Mouse (Mus musculus): ENCODE data around the gene Ugt2b1.
"Not testable (repeated sequence)": the region's sequence is repeated elsewhere in the genome, so short reads cannot be mapped to it uniquely, and the experiment has no call there.

The Ugt2b1 gene

GRCm38 (mm10) chr5:86926426-86926825 lies at the start of gene Ugt2b1:
Ugt2b1 (minus strand) TSS chr5:86926530.
- no peak for DNase-seq (ENCODE audit: low spot score in 2 of 2)

GRCm38 (mm10) chr5:86967271-86967670 lies 40.9 kb upstream of the Ugt2b1 start:
- DNase-seq (ENCODE audit: low spot score in 2 of 2): not testable (repeated sequence)

GRCm38 (mm10) chr5:86962849-86963248 lies 36.5 kb upstream of the Ugt2b1 start:
- DNase-seq (ENCODE audit: low spot score in 2 of 2): not testable (repeated sequence)

- no peak for DNase-seq (ENCODE audit: low spot score in 2 of 2)
Measured at GRCm38 (mm10) chr5:86961587-86962358, 35.4 kb upstream of the Ugt2b1 start.

GRCm38 (mm10) chr5:86960504-86960903 lies 34.2 kb upstream of the Ugt2b1 start:
- DNase-seq (ENCODE audit: low spot score in 2 of 2): no peak

- DNase-seq (ENCODE audit: low spot score in 2 of 2): no peak
Measured at GRCm38 (mm10) chr5:86942111-86942510, 15.8 kb upstream of the Ugt2b1 start.

- DNase-seq (ENCODE audit: low spot score in 2 of 2): no peak
Measured at GRCm38 (mm10) chr5:86920661-86921233, 5.6 kb downstream of the Ugt2b1 start.

GRCm38 (mm10) chr5:86911357-86912099 lies 14.8 kb downstream of the Ugt2b1 start:
- DNase-seq (ENCODE audit: low spot score in 2 of 2): no peak

GRCm38 (mm10) chr5:86910770-86911169 lies 15.6 kb downstream of the Ugt2b1 start:
- no peak for DNase-seq (ENCODE audit: low spot score in 2 of 2)

- no peak for DNase-seq (ENCODE audit: low spot score in 2 of 2)
Measured at GRCm38 (mm10) chr5:86906758-86907157, 19.6 kb downstream of the Ugt2b1 start, which contains the start of gene Ugt2b34. Ugt2b34 (minus strand) TSS chr5:86906937.

- no peak for DNase-seq (ENCODE audit: low spot score in 2 of 2)
Measured at GRCm38 (mm10) chr5:86889933-86890332, 36.4 kb downstream of the Ugt2b1 start.

- DNase-seq (ENCODE audit: low spot score in 2 of 2): no peak
Measured at GRCm38 (mm10) chr5:86888420-86888819, 37.9 kb downstream of the Ugt2b1 start.

- no peak for DNase-seq (ENCODE audit: low spot score in 2 of 2)
Measured at GRCm38 (mm10) chr5:86887081-86887480, 39.2 kb downstream of the Ugt2b1 start.

GRCm38 (mm10) chr5:86886620-86887019 lies 39.7 kb downstream of the Ugt2b1 start:
- DNase-seq (ENCODE audit: low spot score in 2 of 2): no peak

- no peak for DNase-seq (ENCODE audit: low spot score in 2 of 2)
Measured at GRCm38 (mm10) chr5:86871877-86872276, 54.5 kb downstream of the Ugt2b1 start.
